Mouse (Mus musculus): ENCODE results near the gene Mief1. TPM values are rescaled to one million over a fixed set of nuclear protein-coding genes. Genes with fewer than 3 reads are reported as not detected.

Mief1 gene
- polyA plus RNA-seq (2012): 1.5 and 1.7 TPM in 2 replicates

- no peaks in the 10 kb centered on the region for H3K27me3 ChIP-seq (ENCODE audit: control insufficient read depth)
- no peak for TF ChIP-seq TAL1 (IDR thresholded peaks at IDR 0.05; ENCODE audit: low read length)
- no peak for TF ChIP-seq GATA1 (IDR thresholded peaks at IDR 0.05; ENCODE audit: low read length)
- H3K9me3 ChIP-seq (ENCODE audit: control insufficient read depth, low read length): no peaks in the 10 kb centered on the region
- peaks cover 50% of the 10 kb centered on the region for H3K4me1 ChIP-seq (ENCODE audit: control insufficient read depth)
- H3K36me3 ChIP-seq (ENCODE audit: control insufficient read depth): peaks cover 39% of the 10 kb centered on the region
- peak within 1 kb of the TSS; percentile 98 for H3K4me3 ChIP-seq (replicated peaks)
Observed at GRCm38 (mm10) chr15:80233733-80234509, at the start of gene Mief1. Gene Mief1 (plus strand): TSS chr15:80234018.

GRCm38 (mm10) chr15:80188927-80189326, 44.9 kb upstream of the Mief1 start:
- H3K4me1 ChIP-seq (ENCODE audit: control insufficient read depth): no peaks in the 10 kb centered on the region; the same call in 1 of the 2 replicates
- no peaks in the 10 kb centered on the region for H3K9me3 ChIP-seq (ENCODE audit: control insufficient read depth, low read length)
- peaks cover 15% of the 10 kb centered on the region for H3K27me3 ChIP-seq (ENCODE audit: control insufficient read depth)
- no peaks in the 10 kb centered on the region for H3K36me3 ChIP-seq (ENCODE audit: control insufficient read depth)
- no peak for TF ChIP-seq TAL1 (IDR thresholded peaks at IDR 0.05; ENCODE audit: low read length)
- TF ChIP-seq GATA1 (IDR thresholded peaks at IDR 0.05; ENCODE audit: low read length): no peak
- no peak overlapping the region for H3K4me3 ChIP-seq (replicated peaks)

GRCm38 (mm10) chr15:80190075-80190474, 43.7 kb upstream of the Mief1 start:
- H3K4me3 ChIP-seq (replicated peaks): no peak overlapping the region
- no peaks in the 10 kb centered on the region for H3K9me3 ChIP-seq (ENCODE audit: control insufficient read depth, low read length)
- no peaks in the 10 kb centered on the region; the same call in 1 of the 2 replicates for H3K4me1 ChIP-seq (ENCODE audit: control insufficient read depth)
- no peaks in the 10 kb centered on the region for H3K36me3 ChIP-seq (ENCODE audit: control insufficient read depth)
- H3K27me3 ChIP-seq (ENCODE audit: control insufficient read depth): peaks cover 18% of the 10 kb centered on the region
- no peak for TF ChIP-seq TAL1 (IDR thresholded peaks at IDR 0.05; ENCODE audit: low read length)
- TF ChIP-seq GATA1 (IDR thresholded peaks at IDR 0.05; ENCODE audit: low read length): no peak

- TF ChIP-seq TAL1 (IDR thresholded peaks at IDR 0.05; ENCODE audit: low read length) (no peak), GATA1 (IDR thresholded peaks at IDR 0.05; ENCODE audit: low read length) (no peak)
Observed at GRCm38 (mm10) chr15:80191585-80192245, 42.1 kb upstream of the Mief1 start.

GRCm38 (mm10) chr15:80192246-80192585, 41.6 kb upstream of the Mief1 start:
- TF ChIP-seq TAL1 (IDR thresholded peaks at IDR 0.05; ENCODE audit: low read length): no peak
- no peak for TF ChIP-seq GATA1 (IDR thresholded peaks at IDR 0.05; ENCODE audit: low read length)
- no peaks in the 10 kb centered on the region; the same call in 1 of the 2 replicates for H3K4me1 ChIP-seq (ENCODE audit: control insufficient read depth)
- H3K4me3 ChIP-seq (replicated peaks): no peak overlapping the region
- H3K9me3 ChIP-seq (ENCODE audit: control insufficient read depth, low read length): no peaks in the 10 kb centered on the region
- peaks cover 11% of the 10 kb centered on the region for H3K27me3 ChIP-seq (ENCODE audit: control insufficient read depth)
- H3K36me3 ChIP-seq (ENCODE audit: control insufficient read depth): no peaks in the 10 kb centered on the region

More at GRCm38 (mm10) chr15:80191585-80192245, 42.1 kb upstream of the Mief1 start:
- Histone ChIP-seq H3K27me3 (ENCODE audit: control insufficient read depth) (peaks cover 12% of the 10 kb centered on the region), H3K9me3 (ENCODE audit: control insufficient read depth, low read length) (no peaks in the 10 kb centered on the region), H3K4me3 (replicated peaks) (no peak overlapping the region), H3K4me1 (ENCODE audit: control insufficient read depth) (no peaks in the 10 kb centered on the region; the same call in 1 of the 2 replicates), H3K36me3 (ENCODE audit: control insufficient read depth) (no peaks in the 10 kb centered on the region)

GRCm38 (mm10) chr15:80192847-80193246, 41.0 kb upstream of the Mief1 start:
- TF ChIP-seq GATA1 (IDR thresholded peaks at IDR 0.05; ENCODE audit: low read length) (no peak), TAL1 (IDR thresholded peaks at IDR 0.05; ENCODE audit: low read length) (no peak)
- H3K4me1 ChIP-seq (ENCODE audit: control insufficient read depth): no peaks in the 10 kb centered on the region; the same call in 1 of the 2 replicates
- H3K36me3 ChIP-seq (ENCODE audit: control insufficient read depth): no peaks in the 10 kb centered on the region
- no peaks in the 10 kb centered on the region for H3K9me3 ChIP-seq (ENCODE audit: control insufficient read depth, low read length)
- H3K27me3 ChIP-seq (ENCODE audit: control insufficient read depth): peaks cover 9% of the 10 kb centered on the region
- H3K4me3 ChIP-seq (replicated peaks): no peak overlapping the region

GRCm38 (mm10) chr15:80199556-80199955, 34.3 kb upstream of the Mief1 start:
- H3K4me1 ChIP-seq (ENCODE audit: control insufficient read depth): no peaks in the 10 kb centered on the region
- H3K9me3 ChIP-seq (ENCODE audit: control insufficient read depth, low read length): no peaks in the 10 kb centered on the region
- H3K36me3 ChIP-seq (ENCODE audit: control insufficient read depth): no peaks in the 10 kb centered on the region
- no peak overlapping the region for H3K4me3 ChIP-seq (replicated peaks)
- TF ChIP-seq TAL1 (IDR thresholded peaks at IDR 0.05; ENCODE audit: low read length) (no peak), GATA1 (IDR thresholded peaks at IDR 0.05; ENCODE audit: low read length) (no peak)
- no peaks in the 10 kb centered on the region; the same call in 1 of the 2 replicates for H3K27me3 ChIP-seq (ENCODE audit: control insufficient read depth)

- no peaks in the 10 kb centered on the region for H3K9me3 ChIP-seq (ENCODE audit: control insufficient read depth, low read length)
- H3K27me3 ChIP-seq (ENCODE audit: control insufficient read depth): no peaks in the 10 kb centered on the region; the same call in 1 of the 2 replicates
- TF ChIP-seq GATA1 (IDR thresholded peaks at IDR 0.05; ENCODE audit: low read length) (no peak), TAL1 (IDR thresholded peaks at IDR 0.05; ENCODE audit: low read length) (no peak)
- H3K36me3 ChIP-seq (ENCODE audit: control insufficient read depth): no peaks in the 10 kb centered on the region
- H3K4me3 ChIP-seq (replicated peaks): no peak overlapping the region
- no peaks in the 10 kb centered on the region for H3K4me1 ChIP-seq (ENCODE audit: control insufficient read depth)
Observed at GRCm38 (mm10) chr15:80202111-80202775, 31.6 kb upstream of the Mief1 start.

- H3K36me3 ChIP-seq (ENCODE audit: control insufficient read depth): no peaks in the 10 kb centered on the region
- no peak for TF ChIP-seq TAL1 (IDR thresholded peaks at IDR 0.05; ENCODE audit: low read length)
- TF ChIP-seq GATA1 (IDR thresholded peaks at IDR 0.05; ENCODE audit: low read length): no peak
- H3K4me3 ChIP-seq (replicated peaks): no peak overlapping the region
- no peaks in the 10 kb centered on the region for H3K4me1 ChIP-seq (ENCODE audit: control insufficient read depth)
- H3K9me3 ChIP-seq (ENCODE audit: control insufficient read depth, low read length): no peaks in the 10 kb centered on the region
- no peaks in the 10 kb centered on the region; the same call in 1 of the 2 replicates for H3K27me3 ChIP-seq (ENCODE audit: control insufficient read depth)
Observed at GRCm38 (mm10) chr15:80203406-80203805, 30.4 kb upstream of the Mief1 start.

Data from erythroblast, embryonic 14.5 days (primary cell).